Mouse (Mus musculus): ENCODE measurements at regions not wholly inside any gene's neighbourhood (a gene's known extent, or its start where the extent isn't known, plus 50 kb on each side); places are given as distances from the start of the nearest gene placed in this dataset.

DNA sequence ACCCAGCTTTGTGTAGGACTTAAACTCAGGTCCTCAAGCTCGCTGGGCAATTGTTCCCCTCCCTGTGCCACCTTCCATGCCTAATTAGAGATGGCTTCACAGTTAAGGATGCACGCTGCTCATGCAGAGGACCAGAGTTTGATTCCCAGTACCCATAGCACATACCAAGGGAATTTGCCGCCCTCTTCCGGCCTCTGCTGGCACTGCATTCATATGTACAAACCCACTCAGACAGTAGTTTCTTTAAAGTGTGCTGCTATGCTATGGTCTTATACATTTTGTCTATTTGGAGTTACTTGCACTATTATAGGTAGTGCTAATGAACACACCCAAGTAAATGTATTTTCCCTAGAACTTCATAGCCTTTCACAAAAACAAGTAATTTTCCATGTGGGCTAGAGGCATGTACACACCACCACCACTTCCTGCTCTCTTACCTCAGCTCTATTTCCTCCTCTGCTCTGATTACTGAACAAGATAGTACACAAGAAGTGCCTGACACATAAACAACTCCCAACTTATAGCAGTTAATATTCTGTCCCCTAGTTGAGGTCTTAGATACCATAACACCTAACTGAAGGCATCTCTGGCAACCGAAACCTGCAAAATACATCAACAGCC lies 57.4 kb upstream of the Clint1 start:
- no peak overlapping the region for H3K27ac ChIP-seq (replicated peaks)
- H3K9ac ChIP-seq = no peak overlapping the region
- no peaks in the 10 kb centered on the region for H3K36me3 ChIP-seq
- WGBS = 76% methylated on average over 5 of the region's 5 CpGs
- H3K4me2 ChIP-seq = no peak overlapping the region
- H3K4me3 ChIP-seq = no peak overlapping the region
- no peaks in the 10 kb centered on the region for H3K27me3 ChIP-seq
- H3K9me3 ChIP-seq = no peaks in the 10 kb centered on the region
- 0 out of 2 replicates have a peak, but pooled peaks cover 5% of the 10 kb centered on the region for H3K4me1 ChIP-seq (replicated peaks)
- no peak for ATAC-seq (ENCODE audit: low FRiP score, low read depth)

GRCm38 (mm10) chr11:45795322-45795721 lies 56.5 kb upstream of the Clint1 start:
- no peak overlapping the region for H3K4me2 ChIP-seq
- 0 out of 2 replicates have a peak, but pooled peaks cover 5% of the 10 kb centered on the region for H3K4me1 ChIP-seq (replicated peaks)
- no peak for ATAC-seq (ENCODE audit: low FRiP score, low read depth)
- H3K27ac ChIP-seq (replicated peaks) = no peak overlapping the region
- H3K36me3 ChIP-seq = no peaks in the 10 kb centered on the region
- H3K9ac ChIP-seq = no peak overlapping the region
- no peaks in the 10 kb centered on the region for H3K9me3 ChIP-seq
- no peaks in the 10 kb centered on the region for H3K27me3 ChIP-seq
- H3K4me3 ChIP-seq = no peak overlapping the region
- 33% methylated on average over 6 of the region's 6 CpGs for WGBS

GRCm38 (mm10) chr11:45795731-45796130 lies 56.1 kb upstream of the Clint1 start:
- Histone ChIP-seq H3K9me3 (no peaks in the 10 kb centered on the region), H3K9ac (no peak overlapping the region), H3K4me1 (replicated peaks) (0 out of 2 replicates have a peak, but pooled peaks cover 5% of the 10 kb centered on the region), H3K36me3 (no peaks in the 10 kb centered on the region), H3K27me3 (no peaks in the 10 kb centered on the region), H3K4me2 (no peak overlapping the region), H3K27ac (replicated peaks) (no peak overlapping the region), H3K4me3 (no peak overlapping the region)
- WGBS = 14% methylated on average over 3 of the region's 3 CpGs
- no peak for ATAC-seq (ENCODE audit: low FRiP score, low read depth)

- H3K9me3 ChIP-seq = no peaks in the 10 kb centered on the region
- no peak for ATAC-seq (ENCODE audit: low FRiP score, low read depth)
- H3K27me3 ChIP-seq = no peaks in the 10 kb centered on the region
- no peak overlapping the region for H3K27ac ChIP-seq (replicated peaks)
- no peak overlapping the region for H3K4me3 ChIP-seq
- WGBS = 43% methylated on average over 9 of the region's 9 CpGs
- 0 out of 2 replicates have a peak, but pooled peaks cover 5% of the 10 kb centered on the region for H3K4me1 ChIP-seq (replicated peaks)
- no peak overlapping the region for H3K4me2 ChIP-seq
- no peaks in the 10 kb centered on the region for H3K36me3 ChIP-seq
- no peak overlapping the region for H3K9ac ChIP-seq
Measured at GRCm38 (mm10) chr11:45799732-45800386, 52.0 kb upstream of the Clint1 start.

Measured in hindbrain, embryonic 15.5 days (tissue).